Mouse (Mus musculus) heart, adult 2 months (tissue): ENCODE measurements around the gene Zfp14.

Experiments
- CTCF ChIP-seq: fragments of 200-600 bp; IDR thresholded peaks from 2 replicates; pipeline ENCODE4 v1.8.1; 2022; ENCODE audit warnings: antibody characterized with exemption, mild to moderate bottlenecking, moderate library complexity
- EP300 ChIP-seq: fragments of 200-500 bp; IDR thresholded peaks from 2 replicates; pipeline ENCODE4 v1.6.1; 2011; ENCODE audit warnings: low read depth, low read length, control low read depth; ENCODE audit not compliant: insufficient read depth

DNA sequence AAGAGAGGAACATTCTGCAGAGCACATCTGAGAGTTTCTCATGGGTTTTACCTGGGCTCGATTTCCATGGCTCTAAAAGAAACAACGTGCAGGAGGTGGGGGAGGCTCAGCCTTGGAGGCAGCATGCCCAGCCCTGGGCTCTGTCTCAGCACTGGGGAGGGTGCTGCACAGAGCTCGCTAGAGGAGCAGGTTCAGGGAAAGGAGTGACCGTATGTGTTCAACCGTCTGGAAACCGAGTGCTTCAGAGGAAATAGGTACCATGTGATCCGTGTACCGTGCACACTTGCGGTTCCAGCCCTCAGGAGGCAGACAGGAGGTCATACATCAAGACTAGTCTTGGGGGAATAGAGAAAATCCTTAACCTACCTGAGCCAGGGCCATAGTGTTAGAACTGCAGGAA is 6.8 kb downstream of the Zfp14 start:
- TF ChIP-seq EP300 (no peak), CTCF (no peak)
